Mouse (Mus musculus) brain, embryonic 14.5 days (tissue): ENCODE data around the gene Sh3bp2.

Experiments used
- CTCF ChIP-seq: fragments of 200-500 bp; IDR thresholded peaks from 2 replicates; pipeline ENCODE4 v1.5.1; 2012; ENCODE audit warnings: inconsistent platforms, mild to moderate bottlenecking, moderate library complexity, borderline replicate concordance; ENCODE audit not compliant: insufficient read depth, insufficient read length; ENCODE audit errors: extremely low read depth
- POLR2A ChIP-seq: fragments of 200-500 bp; IDR thresholded peaks from 2 replicates; pipeline ENCODE4 v1.6.1; 2012; ENCODE audit warnings: mild to moderate bottlenecking, inconsistent platforms, borderline replicate concordance; ENCODE audit not compliant: poor library complexity, insufficient read depth, insufficient read length, severe bottlenecking; ENCODE audit errors: extremely low read depth

DNA sequence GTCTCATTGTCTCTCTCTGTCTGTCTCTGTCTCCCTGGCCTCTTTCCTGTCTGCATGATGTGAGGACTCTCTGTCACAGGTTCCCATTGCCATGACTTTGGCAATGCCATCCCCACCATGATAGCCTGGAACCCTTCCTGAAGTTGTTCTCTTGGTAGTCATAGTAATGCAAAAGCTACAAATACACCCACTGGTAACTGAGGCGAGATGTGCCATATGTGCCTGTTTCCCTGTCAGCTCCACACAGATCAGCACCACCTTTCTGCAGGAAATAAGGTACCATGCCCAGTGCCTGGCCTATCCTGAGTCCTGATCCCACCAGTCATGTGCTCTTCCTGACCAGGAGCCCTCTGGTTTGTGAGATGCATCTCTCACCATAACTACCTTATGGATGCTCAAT is 23.2 kb upstream of the Sh3bp2 start:
- no peak for TF ChIP-seq CTCF
- no peak for TF ChIP-seq POLR2A
